Mouse (Mus musculus): ENCODE data around the gene Slc23a2.

Gene Slc23a2

GRCm38 (mm10) chr2:132095821-132096220 lies 49.1 kb downstream of the Slc23a2 start:
- no peak for DNase-seq

DNA sequence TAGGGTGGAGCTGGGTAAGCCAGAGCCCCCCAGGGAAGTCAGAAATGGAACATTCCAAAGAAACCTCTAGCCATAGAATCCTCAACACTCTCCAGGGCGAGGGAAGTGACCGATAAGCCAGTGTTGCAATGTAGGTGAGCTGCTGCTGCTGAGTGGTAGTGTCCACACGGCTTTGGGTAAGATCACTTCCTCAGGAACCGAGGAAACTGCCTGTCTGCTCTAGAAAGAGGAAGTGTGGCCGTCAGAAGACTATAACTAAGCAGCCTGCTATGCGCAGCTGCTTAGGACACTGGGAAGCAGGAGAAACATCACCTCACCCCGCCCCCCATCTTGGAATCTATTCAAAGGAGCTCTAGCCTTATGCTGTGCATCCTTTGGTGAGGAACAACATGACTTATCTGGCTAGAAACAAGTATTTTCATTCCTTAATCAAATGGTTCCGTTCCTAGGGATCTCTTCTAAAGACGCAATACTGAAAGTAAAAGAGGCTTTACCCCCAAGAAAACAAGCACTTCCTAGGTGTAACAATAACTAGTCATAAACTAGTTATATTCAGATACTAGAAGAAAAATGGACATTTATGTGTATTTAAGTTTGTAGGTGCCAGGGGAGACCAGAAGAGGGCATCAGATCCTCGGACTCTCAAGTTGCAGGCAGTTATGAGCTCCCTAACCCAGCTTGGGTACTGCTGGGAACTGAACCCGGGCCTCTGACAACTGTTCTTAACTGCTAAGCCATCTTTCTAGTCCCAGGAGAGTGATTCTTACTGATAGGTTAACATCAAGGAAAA lies 50.3 kb downstream of the Slc23a2 start:
- DNase-seq, result no peak

DNA sequence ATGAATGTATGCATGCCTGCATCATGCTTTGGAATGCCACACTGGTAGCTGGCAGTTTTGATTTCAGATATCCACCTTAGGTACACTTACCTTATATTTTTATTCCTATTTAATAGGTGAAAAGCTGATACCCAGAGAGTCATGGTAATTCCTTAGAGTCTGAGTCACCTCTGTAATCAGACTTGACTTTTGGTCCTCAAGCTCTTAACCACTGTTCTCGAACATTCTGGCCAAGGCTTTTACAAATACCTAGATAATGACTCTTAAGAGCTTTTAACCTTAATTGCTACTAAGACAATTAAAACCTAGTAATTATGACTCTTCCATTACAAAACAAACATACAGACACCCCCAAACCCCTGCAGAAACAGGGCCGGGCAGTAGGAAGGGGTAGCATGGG lies 51.2 kb downstream of the Slc23a2 start:
- DNase-seq, result no peak

DNA sequence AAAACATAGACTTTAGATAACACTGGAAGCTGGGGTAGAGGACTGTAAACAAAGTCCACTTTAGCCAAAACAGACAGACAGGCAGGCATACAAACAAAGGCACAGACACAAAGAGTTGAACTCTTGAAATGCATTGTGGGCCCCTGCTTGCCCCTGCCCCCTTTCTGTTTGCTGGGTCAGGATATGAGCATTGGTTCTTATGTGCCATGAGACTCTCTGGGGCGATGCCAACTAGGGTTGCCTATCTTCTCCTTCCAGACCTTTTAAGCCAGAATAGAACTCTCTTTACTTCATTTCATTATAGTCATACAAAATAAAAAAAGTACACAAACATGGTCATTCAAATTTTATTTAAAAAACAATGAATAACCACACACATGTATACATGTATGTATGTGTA lies 51.6 kb downstream of the Slc23a2 start:
- no peak for DNase-seq

- no peak for DNase-seq
Observed at GRCm38 (mm10) chr2:132092722-132093121, 52.2 kb downstream of the Slc23a2 start.

GRCm38 (mm10) chr2:132091749-132092148 lies 53.2 kb downstream of the Slc23a2 start:
- DNase-seq, result no peak

GRCm38 (mm10) chr2:132084813-132085212 lies 60.1 kb downstream of the Slc23a2 start:
- DNase-seq, result no peak

GRCm38 (mm10) chr2:132084396-132084795 lies 60.5 kb downstream of the Slc23a2 start:
- no peak for DNase-seq

DNA sequence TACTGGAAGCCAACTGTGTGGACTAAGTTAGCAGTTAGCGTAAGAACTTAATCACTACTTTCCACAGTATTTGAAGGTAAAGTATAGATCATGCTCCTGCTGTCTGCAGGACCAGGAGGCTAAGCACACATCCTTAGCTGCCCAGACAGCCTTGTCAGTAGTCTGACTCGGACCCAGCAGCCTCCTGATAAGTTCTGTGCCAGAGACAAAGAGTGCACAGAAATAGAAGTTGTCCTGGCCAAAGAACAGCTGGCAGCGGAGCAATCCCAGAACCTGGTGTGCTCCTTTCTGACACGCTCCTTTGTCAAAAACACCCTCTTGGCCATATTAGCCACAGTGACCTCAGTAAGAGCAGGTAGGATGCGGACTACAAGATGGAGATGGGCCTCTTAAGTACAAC lies 65.8 kb downstream of the Slc23a2 start:
- DNase-seq, result no peak

DNA sequence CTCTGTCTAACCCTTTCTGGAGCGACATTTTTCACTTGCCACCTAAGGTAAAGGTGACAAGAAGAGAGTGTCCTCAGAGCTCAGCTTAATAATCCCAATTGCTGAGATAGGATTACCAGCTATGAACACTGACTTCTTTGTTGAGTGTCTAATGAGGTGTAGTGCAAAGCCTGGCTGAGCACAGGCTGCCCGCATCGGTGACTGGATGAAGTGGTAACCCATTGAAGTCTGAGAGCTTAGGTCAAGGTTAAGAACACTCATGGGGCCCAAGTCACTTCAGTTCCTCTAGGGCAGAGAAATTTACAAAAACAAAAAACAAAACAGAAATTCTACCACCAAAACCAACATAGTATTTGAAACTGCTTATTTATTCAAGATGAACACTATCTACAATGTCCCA lies 71.9 kb downstream of the Slc23a2 start:
- DNase-seq, result no peak

DNA sequence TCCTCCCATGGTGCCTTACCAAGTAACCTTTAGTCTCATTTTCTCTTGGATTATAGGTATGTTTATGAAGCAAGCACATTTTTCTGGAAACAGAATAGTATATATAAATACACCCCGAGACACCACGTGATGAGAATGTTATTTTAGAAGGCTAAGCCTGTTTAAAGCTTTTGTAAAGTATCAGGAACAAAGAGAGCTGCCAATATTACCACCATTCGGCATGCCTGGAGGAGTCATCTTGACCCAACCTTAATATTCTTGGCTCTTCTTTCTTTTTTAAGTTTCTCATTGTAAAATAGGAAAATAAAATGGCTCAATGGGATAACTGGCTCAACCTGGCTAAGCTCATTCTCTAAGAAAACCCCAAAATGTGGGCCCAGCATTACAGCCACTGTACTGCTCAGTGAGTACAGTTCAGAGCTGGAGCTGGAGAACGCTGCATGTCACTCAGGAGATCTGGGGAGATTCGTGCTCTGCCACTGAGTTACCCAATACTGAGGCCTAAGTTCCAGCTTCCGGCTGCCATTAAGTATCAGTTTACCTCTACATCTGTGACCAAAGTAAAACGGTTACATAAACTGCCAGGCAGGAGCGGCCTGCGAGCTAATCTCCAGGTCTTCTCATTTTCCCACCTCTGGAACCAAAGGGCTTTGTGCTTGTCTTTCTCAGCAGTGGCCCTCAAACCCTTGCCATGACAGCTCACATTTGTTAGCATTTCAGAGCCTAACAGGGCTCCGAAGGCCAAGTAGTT lies 74.7 kb downstream of the Slc23a2 start:
- DNase-seq, result no peak

GRCm38 (mm10) chr2:132064185-132064831 lies 80.6 kb downstream of the Slc23a2 start:
- DNase-seq, result no peak

DNA sequence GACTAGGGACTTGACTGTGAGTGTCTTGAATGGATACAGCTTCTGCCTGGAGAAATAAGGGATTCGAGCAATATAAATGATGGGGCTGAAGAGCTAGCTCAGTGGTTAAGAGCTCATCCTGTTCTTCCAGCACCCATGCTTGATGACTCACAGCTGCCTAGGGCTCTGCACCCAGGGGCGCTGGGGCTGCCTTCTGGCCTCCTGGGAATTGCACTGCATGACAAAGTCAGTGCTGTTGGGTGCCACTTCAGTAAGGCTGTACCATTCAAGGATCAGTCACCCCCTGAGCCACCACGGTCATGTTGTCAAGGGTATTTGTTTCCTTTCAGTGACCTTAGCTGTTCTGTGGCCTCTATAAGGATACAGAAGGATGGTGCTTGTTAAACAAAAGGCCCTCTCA lies 81.1 kb downstream of the Slc23a2 start:
- no peak for DNase-seq

GRCm38 (mm10) chr2:132061884-132062283 lies 83.0 kb downstream of the Slc23a2 start:
- no peak for DNase-seq

DNA sequence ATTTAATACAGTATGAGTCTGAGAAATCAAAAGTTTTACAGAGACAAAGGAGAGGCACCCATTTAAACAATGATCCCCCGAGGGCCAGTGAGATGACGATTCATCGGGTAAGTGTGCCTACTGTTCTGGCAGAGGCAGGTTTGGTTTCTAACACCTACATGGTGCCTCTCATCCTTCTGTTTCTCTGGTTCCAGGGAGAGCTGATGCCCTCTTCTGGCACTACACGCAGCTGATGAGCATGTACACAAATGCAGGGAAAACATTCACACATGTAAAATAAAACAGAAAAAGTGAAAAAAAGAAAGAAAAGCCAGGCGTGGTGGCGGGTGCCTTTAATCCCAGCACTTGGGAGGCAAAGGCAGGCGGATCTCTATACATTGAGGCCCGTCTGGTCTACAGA lies 85.0 kb downstream of the Slc23a2 start:
- DNase-seq, result no peak

DNA sequence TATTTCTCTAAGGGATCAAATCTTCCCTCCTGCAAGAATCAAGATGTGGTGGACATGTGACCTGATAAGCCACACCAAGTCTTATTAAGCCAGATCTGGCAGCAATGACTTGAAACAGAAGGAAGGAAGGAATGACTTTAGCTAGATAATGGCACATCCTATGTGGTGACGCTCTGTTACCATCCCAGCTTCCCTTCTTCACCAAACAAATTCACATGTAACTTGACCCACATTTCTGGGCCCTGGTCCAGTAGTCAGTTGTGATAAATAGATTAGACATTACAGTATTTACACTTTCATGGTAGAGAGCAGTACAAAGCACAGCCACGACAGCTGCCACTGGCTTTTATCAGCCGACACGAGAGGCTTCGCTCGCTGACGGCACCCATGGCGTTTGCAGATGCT lies 89.6 kb downstream of the Slc23a2 start:
- no peak for DNase-seq

GRCm38 (mm10) chr2:132053824-132054223 lies 91.1 kb downstream of the Slc23a2 start:
- DNase-seq, result no peak

- no peak for DNase-seq
Observed at GRCm38 (mm10) chr2:132051798-132052197, 93.1 kb downstream of the Slc23a2 start.

GRCm38 (mm10) chr2:132049921-132050320 lies 95.0 kb downstream of the Slc23a2 start:
- DNase-seq, result no peak

GRCm38 (mm10) chr2:132049491-132049890 lies 95.4 kb downstream of the Slc23a2 start:
- peak; percentile 28 for DNase-seq

- DNase-seq, result no peak
Observed at GRCm38 (mm10) chr2:132048143-132048772, 96.7 kb downstream of the Slc23a2 start.

DNA sequence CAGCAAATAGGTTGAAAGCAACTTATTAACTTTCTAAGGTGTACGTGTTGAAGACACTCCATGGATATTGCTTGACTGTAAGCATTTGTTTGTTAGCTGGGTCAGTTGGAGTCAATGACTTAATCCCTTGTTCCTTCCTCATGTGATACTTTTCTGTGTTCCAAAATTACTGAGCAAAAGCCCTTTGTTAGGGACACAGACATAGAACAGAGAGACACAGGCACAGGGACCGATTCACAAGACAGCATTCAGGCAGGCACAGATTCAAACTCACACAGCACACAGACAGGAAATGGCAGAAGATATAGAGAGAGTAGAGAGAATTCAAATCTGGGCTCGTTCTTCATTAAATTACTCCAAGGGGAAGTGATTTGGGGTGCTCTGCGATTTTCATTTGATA lies 97.5 kb downstream of the Slc23a2 start:
- no peak for DNase-seq

DNA sequence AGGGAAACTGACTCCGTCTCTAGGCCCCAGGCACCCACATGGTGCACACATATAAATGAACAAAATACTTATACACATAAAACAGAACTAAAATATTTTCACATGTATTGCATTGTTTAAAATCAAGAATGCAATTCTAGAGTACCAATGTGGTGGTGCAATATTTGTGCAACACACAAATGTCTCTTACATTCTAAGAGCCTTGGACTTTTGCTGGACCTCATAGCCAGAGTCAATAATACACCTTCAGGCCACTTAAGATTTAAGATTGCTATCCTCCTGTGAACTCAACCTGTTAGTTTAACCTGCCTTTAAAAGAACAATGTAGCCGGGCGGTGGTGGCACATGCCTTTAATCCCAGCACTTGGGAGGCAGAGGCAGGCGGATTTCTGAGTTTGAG lies 98.2 kb downstream of the Slc23a2 start:
- no peak for DNase-seq
